Mouse (Mus musculus) midbrain, embryonic 11.5 days (tissue): ENCODE measurements at regions not wholly inside any gene's neighbourhood (a gene's known extent, or its start where the extent isn't known, plus 50 kb on each side); places are given as distances from the start of the nearest gene placed in this dataset.

ENCODE experiments used
- ATAC-seq: fragments of 200-750 bp; cut with Nextera tagmentation; 2 replicates; pipeline ENCODE4 v1.8.0; 2017; ENCODE audit warnings: moderate TSS enrichment, moderate library complexity; ENCODE audit not compliant: low FRiP score
- DNase-seq: peaks from one replicate; pipeline ENCODE4 v3.0.0; 2015; ENCODE audit warnings: low spot score; ENCODE audit errors: missing footprints
- H3K27ac ChIP-seq: fragments of 300-500 bp; sonication (generic); 2 replicates; pipeline ENCODE4 v1.5.1; 2014; ENCODE audit warnings: low read depth, low read length
- H3K27me3 ChIP-seq: fragments of 300-500 bp; sonication (generic); 2 replicates; pipeline ENCODE4 v1.6.1; 2014; ENCODE audit warnings: mild to moderate bottlenecking, low read length, moderate library complexity, mixed read lengths; ENCODE audit not compliant: control insufficient read depth, insufficient read depth
- H3K36me3 ChIP-seq: fragments of 300-500 bp; sonication (generic); 2 replicates; pipeline ENCODE4 v1.6.1; 2014; ENCODE audit warnings: mild to moderate bottlenecking, low read length, moderate library complexity, mixed read lengths; ENCODE audit not compliant: control insufficient read depth, insufficient read depth
- H3K4me1 ChIP-seq: fragments of 300-500 bp; sonication (generic); 2 replicates; pipeline ENCODE4 v1.6.1; 2014; ENCODE audit warnings: low read length; ENCODE audit not compliant: control insufficient read depth, insufficient read depth
- H3K4me2 ChIP-seq: fragments of 300-500 bp; sonication (generic); 2 replicates; pipeline ENCODE4 v1.6.1; 2014; ENCODE audit warnings: mild to moderate bottlenecking, moderate library complexity
- H3K4me3 ChIP-seq: fragments of 300-500 bp; sonication (generic); 2 replicates; pipeline ENCODE4 v1.5.1; 2014; ENCODE audit warnings: low read depth, low read length
- H3K9ac ChIP-seq: fragments of 300-500 bp; sonication (generic); 2 replicates; pipeline ENCODE4 v1.6.1; 2014; ENCODE audit warnings: low read length
- H3K9me3 ChIP-seq: fragments of 300-500 bp; sonication (generic); 2 replicates; pipeline ENCODE4 v1.6.1; 2016; ENCODE audit warnings: low read length; ENCODE audit not compliant: control insufficient read depth
- WGBS: fragments of 180-500 bp; shearing (Covaris S2); extraction: QIAGEN DNeasy Blood & Tissue Kit; methylation state at CpG from one replicate; pipeline ENCODE4 v1.1.7; 2014; 5-methylcytosine and 5-hydroxymethylcytosine counted together

GRCm38 (mm10) chr11:57404172-57404571, 114.2 kb downstream of the Fam114a2 start:
- Histone ChIP-seq H3K9ac (no peak overlapping the region), H3K27me3 (no peaks in the 10 kb centered on the region), H3K4me3 (no peak overlapping the region), H3K4me2 (no peak overlapping the region), H3K36me3 (no peaks in the 10 kb centered on the region), H3K27ac (no peak overlapping the region), H3K4me1 (no peaks in the 10 kb centered on the region), H3K9me3 (no peaks in the 10 kb centered on the region)
- WGBS = 74% methylated on average over 9 of the region's 9 CpGs
- no peak for ATAC-seq
- peak; percentile 80 for DNase-seq

- no peak overlapping the region for H3K4me3 ChIP-seq
- H3K27me3 ChIP-seq = no peaks in the 10 kb centered on the region
- no peaks in the 10 kb centered on the region for H3K9me3 ChIP-seq
- H3K9ac ChIP-seq = no peak overlapping the region
- H3K36me3 ChIP-seq = no peaks in the 10 kb centered on the region
- 63% methylated on average over 2 of the region's 2 CpGs for WGBS
- H3K27ac ChIP-seq = no peak overlapping the region
- ATAC-seq (no peak), DNase-seq (peak; percentile 26)
- no peak overlapping the region for H3K4me2 ChIP-seq
- no peaks in the 10 kb centered on the region for H3K4me1 ChIP-seq
Measured at GRCm38 (mm10) chr11:57401610-57402009, 116.8 kb downstream of the Fam114a2 start.

GRCm38 (mm10) chr11:57399366-57399765, 119.1 kb downstream of the Fam114a2 start:
- no peak for DNase-seq
- ATAC-seq = no peak
- Histone ChIP-seq H3K4me3 (no peak overlapping the region), H3K4me2 (no peak overlapping the region), H3K9me3 (no peaks in the 10 kb centered on the region), H3K4me1 (no peaks in the 10 kb centered on the region), H3K9ac (no peak overlapping the region), H3K27ac (no peak overlapping the region), H3K27me3 (no peaks in the 10 kb centered on the region), H3K36me3 (no peaks in the 10 kb centered on the region)
- WGBS = 89% methylated on average over 1 of the region's 1 CpGs

- no peaks in the 10 kb centered on the region for H3K9me3 ChIP-seq
- no peaks in the 10 kb centered on the region for H3K4me1 ChIP-seq
- H3K9ac ChIP-seq = no peak overlapping the region
- no peaks in the 10 kb centered on the region for H3K27me3 ChIP-seq
- peak; percentile 69 for DNase-seq
- no peak overlapping the region for H3K4me3 ChIP-seq
- H3K27ac ChIP-seq = no peak overlapping the region
- no peak for ATAC-seq
- no peaks in the 10 kb centered on the region for H3K36me3 ChIP-seq
- no peak overlapping the region for H3K4me2 ChIP-seq
- 15% methylated on average over 3 of the region's 3 CpGs for whole genome bisulfite sequencing
Measured at GRCm38 (mm10) chr11:57396429-57396828, 122.0 kb downstream of the Fam114a2 start.

- H3K9ac ChIP-seq = no peak overlapping the region
- no peaks in the 10 kb centered on the region for H3K4me1 ChIP-seq
- ATAC-seq (no peak), DNase-seq (no peak)
- no peaks in the 10 kb centered on the region for H3K27me3 ChIP-seq
- no peaks in the 10 kb centered on the region for H3K36me3 ChIP-seq
- H3K4me3 ChIP-seq = no peak overlapping the region
- H3K4me2 ChIP-seq = no peak overlapping the region
- no peak overlapping the region for H3K27ac ChIP-seq
- H3K9me3 ChIP-seq = no peaks in the 10 kb centered on the region
- WGBS = 83% methylated on average over 4 of the region's 4 CpGs
Measured at GRCm38 (mm10) chr11:57390826-57391225, 127.6 kb downstream of the Fam114a2 start.
